Mouse (Mus musculus): ENCODE results near the gene Mmp28.

The Mmp28 gene

DNA sequence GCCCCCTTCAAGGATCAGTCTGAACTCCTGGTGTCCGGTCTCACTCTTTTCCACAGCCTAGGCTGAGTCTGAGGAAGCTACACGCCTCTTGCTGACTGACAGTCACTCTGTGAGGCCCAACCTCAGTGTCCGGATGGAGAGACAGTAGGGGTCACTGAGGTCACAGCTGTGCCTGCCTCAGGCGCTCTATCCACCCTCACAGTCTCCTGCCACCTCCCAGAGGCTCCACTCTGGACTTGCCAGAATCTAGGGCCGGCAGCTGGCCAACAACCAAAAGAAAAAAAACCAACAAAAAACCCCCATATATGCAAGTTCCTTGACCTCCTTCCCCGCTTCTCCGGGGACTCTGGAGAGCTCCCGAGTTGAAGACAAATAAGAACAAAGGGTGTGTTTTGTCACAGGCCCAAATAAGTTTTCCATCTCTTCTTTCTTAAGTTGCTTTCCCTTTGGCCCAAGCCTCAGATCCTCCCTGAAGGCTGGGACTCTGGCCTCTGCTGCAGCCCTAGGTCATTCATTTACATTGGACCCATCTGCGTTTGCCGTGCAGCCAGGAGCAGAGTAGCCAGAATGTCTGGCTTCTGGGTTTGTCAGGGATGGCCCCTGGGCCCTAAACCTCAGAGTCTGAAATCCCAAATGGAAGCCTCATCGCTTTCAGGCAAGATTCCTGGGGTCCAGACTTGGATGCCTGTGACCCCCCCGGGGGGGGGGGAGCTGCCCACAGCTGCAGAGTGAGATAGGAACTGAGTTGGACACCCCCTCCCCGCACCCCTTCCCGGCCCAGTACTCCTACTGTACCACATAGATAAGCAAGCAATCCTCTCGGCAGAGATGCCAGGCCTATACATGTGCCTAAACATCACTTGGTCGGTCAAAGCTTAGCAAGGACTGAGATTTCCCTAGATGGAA is 14.6 kb downstream of the Mmp28 start:
- no peak for DNase-seq (ENCODE audit: low spot score in 2 of 2)

DNA sequence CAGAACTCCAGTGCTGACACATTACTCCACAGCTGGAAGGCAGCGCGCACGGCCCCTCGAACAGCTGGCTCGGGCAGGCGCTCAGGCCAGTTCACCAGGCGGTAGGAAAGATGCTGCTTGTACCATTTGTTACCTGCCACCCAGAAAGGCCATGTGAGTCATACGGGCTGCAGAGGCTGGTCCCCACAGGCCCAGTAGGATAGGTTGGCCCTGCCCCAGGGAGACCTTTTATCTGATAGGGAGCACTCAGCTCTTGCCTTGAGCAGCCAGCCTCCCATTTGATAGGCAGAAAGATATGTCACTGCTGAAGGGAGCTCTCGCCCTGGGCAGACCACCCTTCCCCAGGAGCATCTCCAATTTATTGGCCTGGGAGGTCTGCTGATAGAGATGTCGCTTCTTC is 15.3 kb downstream of the Mmp28 start:
- DNase-seq (ENCODE audit: low spot score in 2 of 2): no peak

DNA sequence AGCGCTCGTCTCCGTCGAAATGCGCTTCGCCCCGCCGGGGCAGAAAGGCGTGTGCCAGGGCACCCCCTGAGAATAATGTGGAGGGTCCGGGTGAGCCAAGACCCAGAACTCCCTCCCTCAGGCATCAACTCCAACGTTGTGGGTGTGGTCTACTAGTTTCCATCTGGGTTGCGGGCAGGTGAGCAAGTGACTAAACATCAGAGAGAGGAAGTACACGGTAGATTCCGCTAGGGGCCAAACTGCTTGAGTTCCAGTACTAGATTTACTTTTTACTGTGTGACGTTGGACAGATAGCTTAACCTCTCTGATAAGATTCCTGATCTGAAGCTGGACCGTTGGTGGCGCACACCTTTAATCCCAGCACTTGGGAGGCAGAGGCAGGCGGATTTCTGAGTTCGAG is 17.9 kb downstream of the Mmp28 start:
- no peak for DNase-seq (ENCODE audit: low spot score in 2 of 2)

DNA sequence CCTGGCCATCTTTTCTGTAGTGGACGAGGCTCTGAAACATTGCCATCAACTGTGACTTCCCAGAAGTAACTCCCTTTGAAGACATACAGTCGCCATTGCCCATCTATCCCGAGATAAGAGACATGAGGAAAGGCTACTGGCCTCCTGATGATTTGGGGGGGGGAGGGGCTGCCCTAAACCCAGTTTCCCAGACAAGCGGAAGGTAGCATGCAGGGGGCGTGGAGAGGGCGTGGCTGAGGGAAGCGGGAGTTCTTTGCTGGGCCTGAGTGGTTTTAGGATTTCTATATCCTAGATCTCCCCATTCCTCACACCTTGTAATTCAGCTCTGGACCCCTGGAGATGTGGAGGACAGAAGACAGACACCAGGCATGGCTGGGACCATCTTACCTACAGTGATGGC is 19.0 kb downstream of the Mmp28 start:
- no peak for DNase-seq (ENCODE audit: low spot score in 2 of 2)

DNA sequence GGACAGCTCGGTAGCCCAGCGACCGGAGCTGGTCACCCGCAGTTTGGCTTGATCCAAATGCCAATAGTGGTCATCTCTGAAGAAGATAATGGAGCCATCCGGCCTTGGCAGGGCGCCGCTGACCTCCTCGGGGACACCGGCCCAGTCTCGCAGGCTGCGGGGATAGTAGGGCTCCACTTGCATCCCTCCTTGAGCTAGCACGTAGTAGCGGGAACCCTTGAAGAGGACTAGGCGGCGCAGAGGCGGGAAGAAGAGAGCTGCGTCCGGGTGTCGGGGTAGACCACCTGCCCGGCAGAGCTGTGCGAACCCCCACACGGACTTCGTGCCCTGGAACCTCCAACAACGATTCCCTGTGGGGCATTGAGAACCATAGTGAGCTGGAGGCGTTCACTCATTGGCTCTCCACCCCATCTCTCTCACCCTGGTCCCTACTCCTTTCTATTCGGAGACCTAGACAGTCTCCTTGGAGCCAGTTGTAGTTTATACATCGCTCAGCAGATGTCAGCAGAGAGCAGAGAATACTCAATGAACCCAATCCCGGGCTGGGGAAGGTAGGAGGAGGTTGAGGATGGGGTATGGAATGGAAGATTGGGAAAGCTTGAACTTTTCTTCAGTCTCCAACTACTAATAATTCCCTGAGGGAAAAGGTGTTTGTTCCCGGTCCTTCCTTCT is 20.1 kb downstream of the Mmp28 start:
- DNase-seq (ENCODE audit: low spot score in 2 of 2): peak; percentile 56 to 73

DNA sequence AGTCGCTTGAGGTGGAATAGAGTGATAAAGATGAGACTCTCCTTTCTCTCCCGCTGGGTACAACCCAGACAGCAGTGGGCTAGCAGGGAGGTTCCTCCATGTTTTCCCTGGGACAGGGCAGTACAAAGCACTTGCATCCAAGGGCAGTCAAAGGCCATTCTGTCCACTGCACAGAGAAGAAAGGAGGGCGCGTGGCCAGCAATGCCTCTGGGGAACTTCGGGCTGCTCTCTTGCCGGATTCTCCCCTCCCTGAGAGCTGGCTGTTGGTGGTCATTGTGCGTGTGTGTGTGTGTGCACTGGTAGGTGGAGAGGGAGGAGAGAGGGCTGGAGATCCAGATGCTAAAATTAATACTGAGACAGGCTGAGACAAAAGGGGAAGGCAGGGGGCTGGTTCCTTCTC is 21.6 kb downstream of the Mmp28 start:
- no peak for DNase-seq (ENCODE audit: low spot score in 2 of 2)

DNA sequence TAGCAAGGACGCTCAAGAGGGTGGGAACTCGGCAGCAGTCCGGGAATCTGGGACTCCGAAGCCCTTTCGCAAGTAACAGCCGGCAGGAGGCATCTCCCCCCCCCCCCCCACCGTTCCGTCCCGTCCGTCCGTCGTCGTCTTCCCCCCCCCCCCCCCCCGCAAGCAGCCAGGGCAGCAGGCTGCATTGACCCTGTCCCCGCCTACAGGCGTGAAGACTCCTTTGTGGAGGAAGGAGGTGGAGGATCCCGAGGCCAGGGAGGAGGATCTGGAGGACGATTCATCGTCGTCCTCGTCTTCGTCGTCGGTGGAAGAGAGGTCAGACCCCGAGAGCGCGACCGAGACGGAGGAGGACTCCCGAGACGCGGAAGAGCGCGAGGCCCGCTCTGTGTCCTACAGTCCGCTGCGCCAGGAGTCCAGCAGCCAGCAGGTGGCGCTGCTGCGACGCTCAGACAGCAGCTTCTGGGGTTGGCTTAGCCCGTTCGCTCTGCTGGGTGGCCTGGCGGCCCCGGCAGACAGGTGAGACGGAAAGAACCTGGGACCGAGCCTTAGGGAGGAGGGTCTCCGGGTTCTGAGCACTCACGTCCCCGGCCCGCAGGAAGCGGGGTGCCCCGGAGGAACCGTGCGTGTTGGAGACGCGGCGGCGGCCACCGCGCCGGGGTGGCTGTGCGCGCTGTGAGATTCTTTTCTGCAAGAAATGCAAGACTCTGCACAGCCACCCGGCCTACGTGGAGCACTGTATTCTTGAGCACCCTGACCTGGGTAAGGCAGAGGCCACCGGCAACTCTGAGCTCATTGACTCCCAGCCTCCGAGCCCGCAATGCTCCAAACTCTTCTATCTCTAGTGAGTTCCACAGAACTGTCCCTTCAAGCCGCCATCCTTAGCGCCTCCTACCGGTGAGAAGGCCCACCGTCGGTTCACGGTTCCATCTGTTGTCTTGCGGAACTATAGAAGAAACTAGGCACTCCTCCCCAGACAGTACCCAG is 22.5 kb downstream of the Mmp28 start:
- DNase-seq (ENCODE audit: low spot score in 2 of 2): peak; percentile 76

DNA sequence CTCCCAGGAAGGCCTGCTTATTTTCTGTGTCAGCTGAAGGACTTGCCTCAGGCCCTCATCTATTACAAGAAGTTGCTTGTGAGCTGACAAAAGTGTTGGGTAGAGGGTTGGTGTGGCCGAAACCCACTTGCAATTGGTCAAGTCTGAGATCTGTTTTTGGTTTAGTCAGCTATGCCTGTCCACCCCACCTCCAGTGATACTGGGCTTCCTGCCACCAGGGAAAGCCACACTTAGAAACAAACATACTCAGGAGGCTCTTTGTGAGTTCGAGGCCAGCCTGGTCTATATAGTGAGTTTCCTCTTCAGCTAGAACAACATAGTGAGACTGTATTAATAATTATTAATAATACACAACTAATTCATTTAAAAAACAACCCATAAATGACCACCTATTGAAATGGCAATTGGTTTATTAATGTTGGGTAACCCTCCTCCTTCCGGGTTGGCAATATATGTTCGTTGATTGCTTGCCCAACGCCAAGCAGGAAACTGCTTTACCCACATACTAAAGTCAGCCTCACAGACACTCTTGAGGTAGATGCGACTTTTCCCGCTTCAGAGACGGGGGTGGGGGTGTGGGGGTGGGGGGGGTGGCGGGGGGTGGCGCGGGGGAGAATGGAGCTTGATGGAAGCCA is 23.3 kb downstream of the Mmp28 start:
- DNase-seq (ENCODE audit: low spot score in 2 of 2): no peak

DNA sequence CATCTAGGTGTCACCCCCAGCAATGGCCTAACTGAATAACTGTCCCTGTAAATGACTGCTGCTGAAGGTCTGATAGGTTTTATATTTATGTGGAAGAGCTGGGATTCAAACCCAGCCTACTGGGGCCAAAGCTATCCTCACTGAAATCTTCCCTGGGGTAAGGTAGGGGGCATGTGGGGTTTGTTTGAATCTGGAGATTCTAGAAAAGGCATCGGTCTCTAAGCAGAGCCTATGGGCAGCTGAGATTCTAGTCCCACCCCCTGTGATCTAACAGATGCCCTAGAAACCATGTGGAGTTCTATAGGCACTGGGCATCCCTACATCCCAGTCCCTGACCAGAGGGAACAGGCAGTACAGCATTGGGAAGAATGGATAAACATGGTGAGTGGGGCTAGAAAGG is 25.5 kb downstream of the Mmp28 start, which contains the start of gene 1700020L24Rik:
1700020L24Rik (plus strand) TSS at position 301 of the 400 bp plus-strand sequence.
- no peak for DNase-seq (ENCODE audit: low spot score in 2 of 2)

DNA sequence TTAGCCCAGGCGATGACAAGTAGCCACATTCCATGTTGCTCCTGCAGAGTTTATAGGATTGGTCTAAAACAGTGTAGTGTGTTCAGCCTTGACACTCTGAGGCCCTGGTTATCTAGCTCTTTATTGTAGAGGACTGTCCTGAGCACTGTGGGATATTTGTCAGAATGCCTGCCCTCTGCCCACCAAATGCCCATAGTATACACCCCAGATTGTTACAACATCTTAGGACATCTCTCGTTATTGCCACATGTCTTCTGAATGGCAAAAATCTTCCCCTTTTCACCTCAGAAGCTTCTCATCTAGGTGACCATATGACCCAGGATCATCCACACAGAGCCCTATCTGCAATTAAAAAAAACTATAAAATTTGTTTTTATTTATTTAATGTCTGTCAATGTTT is 30.3 kb downstream of the Mmp28 start:
- DNase-seq (ENCODE audit: low spot score in 2 of 2): no peak

DNA sequence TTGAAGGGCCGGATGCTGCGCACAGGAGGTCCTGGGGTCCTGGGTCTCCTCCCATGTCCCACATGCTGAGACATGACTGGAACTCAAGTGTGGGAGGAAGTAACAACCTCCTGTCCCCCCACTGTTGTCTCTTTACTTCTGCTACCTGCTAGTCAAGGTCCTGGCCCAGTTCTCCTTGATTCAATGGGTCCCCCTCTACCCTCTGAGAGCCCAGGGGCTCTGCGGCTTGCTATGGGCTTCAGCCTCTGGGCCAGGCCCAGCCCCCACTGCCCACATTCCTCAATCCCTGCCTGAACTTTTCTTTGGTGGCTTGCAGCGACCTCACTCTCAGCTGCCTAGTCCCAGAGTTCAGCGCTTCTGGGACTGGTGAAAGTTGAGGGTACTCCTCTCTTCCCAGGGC is 33.5 kb downstream of the Mmp28 start, which contains the start of gene Gas2l2:
Gas2l2 (minus strand) TSS at position 101 of the 400 bp plus-strand sequence.
- no peak for DNase-seq (ENCODE audit: low spot score in 2 of 2)

DNA sequence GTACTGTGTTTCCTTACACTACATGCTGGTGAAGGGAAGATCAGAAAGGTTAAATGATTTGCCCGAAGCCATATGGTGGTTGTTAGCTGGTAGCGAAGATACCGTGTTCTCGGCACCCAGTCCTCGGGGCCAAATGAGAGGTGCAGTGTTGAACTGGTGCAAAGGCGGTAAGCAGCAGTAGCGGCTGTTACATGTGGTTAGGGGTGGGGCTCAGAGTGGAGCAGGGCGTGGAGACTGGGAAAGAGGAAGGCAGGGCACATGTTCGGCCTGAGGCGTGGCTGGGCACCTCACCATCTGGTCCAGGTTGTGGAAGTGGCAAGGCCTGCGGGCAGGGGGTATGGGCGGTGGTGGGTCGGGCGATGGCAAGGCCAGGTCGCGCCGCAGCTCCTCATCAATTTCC is 35.9 kb downstream of the Mmp28 start:
- no peak for DNase-seq (ENCODE audit: low spot score in 2 of 2)

DNA sequence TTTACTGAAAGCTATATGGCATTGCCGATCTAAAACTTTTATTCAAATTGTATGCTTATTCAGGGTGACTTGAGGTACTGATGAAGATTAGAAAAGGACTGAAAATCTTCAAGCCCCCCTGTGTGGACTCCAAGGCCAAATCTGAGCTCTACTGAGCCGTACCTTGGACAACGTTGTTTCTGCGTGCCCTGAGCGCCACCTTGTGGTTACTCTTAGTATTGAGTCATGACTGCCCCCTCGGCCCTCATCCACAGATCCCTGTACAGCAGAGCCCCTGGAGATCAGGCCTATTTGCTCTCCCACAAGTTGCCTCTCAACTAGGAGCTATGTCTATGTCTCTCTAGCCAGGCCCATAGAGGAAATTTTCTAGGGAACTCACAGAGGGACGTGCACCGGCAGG is 38.2 kb downstream of the Mmp28 start:
- DNase-seq (ENCODE audit: low spot score in 2 of 2): peak; percentile 72 to 77

DNA sequence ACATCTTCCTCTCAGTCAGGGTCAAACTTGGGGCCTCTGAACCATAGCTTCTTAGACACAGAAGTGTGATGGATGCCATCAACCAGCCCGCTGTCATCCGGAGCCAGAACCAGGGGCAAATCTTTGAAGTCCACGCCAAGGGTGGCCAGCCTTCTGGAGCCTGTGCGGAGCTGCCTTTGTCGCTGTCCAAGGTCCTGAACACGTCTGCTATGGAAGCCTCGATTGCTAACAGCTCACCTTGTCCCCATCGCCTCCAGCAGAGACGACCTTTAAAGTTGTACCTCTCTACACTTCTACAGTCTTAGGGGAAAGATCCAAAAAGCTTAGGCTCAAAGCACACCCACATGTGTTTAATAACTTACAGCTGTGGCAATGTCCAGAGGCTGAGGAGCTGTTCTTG is 41.6 kb downstream of the Mmp28 start:
- no peak for DNase-seq (ENCODE audit: low spot score in 2 of 2)

DNA sequence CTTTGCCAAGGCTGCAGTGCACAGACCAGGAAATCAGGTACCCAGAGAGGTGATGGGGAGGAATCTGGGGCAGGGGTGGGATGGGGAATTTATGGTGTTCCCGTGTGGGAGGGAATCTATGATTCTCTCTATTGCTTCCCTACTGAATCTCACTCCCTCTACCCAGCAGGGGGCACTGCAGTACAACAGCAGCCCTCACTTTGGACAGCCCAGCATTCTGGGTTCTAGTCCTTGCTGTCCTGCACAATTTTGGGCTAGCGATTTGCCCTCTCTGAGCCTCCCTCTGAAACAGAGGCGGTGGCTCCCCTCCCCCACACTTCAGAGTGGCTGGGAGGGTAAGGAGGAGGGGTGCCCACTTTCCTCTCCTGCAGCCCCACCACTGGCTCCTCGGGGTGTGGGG is 42.5 kb downstream of the Mmp28 start:
- no peak for DNase-seq (ENCODE audit: low spot score in 2 of 2)

DNA sequence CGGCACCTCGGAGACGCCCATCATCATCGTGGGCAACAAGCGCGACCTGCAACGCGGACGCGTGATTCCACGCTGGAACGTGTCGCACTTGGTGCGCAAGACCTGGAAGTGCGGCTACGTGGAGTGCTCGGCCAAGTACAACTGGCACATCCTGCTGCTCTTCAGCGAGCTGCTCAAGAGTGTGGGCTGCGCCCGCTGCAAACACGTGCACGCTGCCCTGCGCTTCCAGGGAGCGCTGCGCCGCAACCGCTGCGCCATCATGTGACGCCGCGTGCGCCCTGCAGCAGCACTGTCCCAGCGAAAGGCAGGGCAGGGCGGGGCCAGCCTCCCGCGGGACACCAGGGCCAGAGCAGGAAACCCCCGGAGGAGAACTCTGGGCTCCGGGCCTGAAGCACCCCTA is 44.3 kb downstream of the Mmp28 start:
- peak; percentile 42 to 49 for DNase-seq (ENCODE audit: low spot score in 2 of 2)

DNA sequence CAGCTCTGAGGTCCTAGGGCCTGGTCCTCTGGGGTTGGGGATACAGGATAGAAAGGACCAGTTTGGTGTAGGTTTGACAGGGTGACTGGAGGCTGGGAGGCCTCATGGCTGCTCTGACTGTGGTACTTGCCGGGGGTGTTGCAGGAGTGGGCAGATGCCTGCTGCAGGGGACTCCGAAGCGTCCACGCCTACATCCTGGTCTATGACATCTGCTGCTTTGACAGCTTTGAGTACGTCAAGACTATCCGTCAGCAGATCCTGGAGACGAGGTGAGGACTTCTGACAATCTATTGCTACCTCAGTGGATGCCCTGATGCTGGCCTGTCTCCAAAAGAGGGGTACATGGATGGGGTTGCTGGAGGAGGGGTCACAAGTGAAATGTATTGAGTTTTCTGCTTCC is 45.2 kb downstream of the Mmp28 start:
- no peak for DNase-seq (ENCODE audit: low spot score in 2 of 2)

DNA sequence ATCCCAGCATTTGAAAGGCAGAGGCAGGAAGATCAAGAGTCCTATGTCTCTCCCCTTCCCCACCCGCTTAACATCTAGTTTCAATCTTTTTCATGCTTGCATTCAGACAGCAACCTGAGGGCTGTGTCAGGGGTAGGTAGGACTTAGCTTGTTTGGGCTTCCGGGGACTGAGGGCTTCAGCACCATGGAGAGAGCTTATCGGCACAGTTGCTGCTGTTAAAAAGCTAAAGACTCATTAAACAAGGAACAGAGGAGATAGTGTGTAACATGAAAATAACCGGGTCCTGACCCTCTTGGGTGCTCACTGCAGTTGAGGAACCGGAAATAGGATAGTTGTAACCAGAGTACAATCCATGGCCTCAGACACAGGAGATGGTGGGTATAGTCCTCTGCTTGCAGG is 45.8 kb downstream of the Mmp28 start:
- no peak for DNase-seq (ENCODE audit: low spot score in 2 of 2)

DNA sequence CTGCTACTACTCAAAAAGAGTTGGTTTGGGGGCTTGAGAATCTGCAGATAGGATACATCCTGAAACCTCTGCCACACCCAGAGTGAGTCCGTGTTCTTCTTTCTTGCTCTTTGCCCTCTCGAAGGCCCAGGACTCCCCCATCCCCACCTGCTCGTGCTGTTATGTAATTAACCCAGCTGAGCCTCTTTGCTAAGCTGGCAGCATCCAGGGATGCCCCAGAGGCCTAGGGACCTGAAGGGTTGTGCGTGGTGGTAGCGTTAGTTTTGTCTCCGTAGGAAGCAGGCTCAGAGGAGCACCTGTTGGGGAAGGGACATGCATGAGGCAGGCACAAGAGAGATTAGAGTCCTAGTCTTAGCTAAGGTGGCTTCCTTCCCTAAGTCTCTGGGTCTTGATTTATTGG is 52.4 kb downstream of the Mmp28 start:
- DNase-seq (ENCODE audit: low spot score in 2 of 2): no peak

DNA sequence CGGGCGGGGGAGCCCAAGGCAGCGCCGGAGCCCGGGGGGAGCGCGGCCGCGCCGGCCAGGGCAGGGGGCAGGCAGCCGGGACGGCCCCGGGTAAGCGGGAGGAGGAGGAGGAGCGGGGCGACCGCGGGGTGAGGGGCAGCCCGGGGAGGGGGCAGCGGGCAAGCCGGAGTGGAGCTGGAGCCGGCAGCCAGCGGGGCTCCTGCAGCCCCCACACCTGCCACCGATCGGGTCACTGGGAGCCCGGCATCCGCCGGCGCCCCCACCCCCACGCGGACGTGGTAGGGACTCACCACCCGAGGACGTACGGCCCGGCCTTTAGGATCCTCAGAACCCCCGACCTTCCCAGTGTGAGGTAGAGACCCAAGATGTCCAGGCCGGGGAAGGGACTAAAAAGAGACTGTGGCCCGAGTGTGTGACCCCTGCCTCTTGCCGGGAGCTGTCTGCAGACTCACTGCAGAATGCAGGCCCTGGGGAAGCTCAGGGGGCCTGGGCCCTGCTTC is 53.0 kb downstream of the Mmp28 start:
- no peak for DNase-seq (ENCODE audit: low spot score in 2 of 2)

DNA sequence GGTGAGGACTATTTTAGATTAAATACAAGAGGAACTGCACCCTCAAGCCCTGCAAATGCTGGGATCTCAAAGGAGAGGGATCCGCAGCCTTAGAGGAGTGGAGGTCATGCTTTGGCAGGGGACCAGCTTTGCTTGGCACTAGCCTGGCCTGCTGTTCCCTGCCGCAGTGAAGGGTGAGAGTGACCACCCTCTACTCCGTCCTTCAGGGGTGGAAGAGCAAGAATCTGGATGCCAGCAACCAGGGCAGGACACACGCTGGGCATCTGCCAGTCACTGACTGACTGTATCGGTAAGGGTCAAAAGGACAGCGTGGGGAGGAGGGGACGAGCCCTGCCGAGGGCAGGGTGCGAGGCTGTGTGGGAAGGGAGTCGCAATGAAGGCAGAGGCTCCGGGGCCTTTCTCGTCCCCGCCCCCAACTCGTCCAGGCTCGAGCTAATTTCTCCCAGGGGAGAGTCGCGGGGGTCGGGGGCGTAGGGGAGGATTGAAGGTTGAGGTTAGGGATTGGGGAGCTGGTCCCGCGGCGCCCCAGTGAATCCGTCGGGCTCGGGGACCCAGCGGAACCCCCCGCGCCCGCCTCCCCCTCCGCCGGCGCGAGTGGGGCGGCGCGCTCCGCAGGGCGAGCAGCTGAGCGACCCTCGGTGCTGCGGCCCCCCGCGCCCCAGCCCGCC is 53.6 kb downstream of the Mmp28 start, which contains the start of gene Rasl10b:
Rasl10b (plus strand) TSS at position 51 of the 668 bp plus-strand sequence.
- DNase-seq (ENCODE audit: low spot score in 2 of 2): no peak

Measured in frontal cortex, postnatal 25 days (tissue).